Mouse (Mus musculus) B cell, adult 2 months (primary cell): ENCODE results near the gene Cd109.

Experiments
- DNase-seq, 2 experiments: peaks; one replicate each; pipeline ENCODE4 v3.0.0; 2022

Gene Cd109

GRCm38 (mm10) chr9:78615401-78616021 is at the start of gene Cd109:
Gene Cd109 (plus strand): TSS chr9:78615546.
- DNase-seq = no peak

- DNase-seq = no peak
Measured at GRCm38 (mm10) chr9:78569934-78570333, 45.4 kb upstream of the Cd109 start.

GRCm38 (mm10) chr9:78576466-78576865 is 38.9 kb upstream of the Cd109 start:
- no peak for DNase-seq

GRCm38 (mm10) chr9:78578824-78579223 is 36.5 kb upstream of the Cd109 start:
- DNase-seq = no peak

DNA sequence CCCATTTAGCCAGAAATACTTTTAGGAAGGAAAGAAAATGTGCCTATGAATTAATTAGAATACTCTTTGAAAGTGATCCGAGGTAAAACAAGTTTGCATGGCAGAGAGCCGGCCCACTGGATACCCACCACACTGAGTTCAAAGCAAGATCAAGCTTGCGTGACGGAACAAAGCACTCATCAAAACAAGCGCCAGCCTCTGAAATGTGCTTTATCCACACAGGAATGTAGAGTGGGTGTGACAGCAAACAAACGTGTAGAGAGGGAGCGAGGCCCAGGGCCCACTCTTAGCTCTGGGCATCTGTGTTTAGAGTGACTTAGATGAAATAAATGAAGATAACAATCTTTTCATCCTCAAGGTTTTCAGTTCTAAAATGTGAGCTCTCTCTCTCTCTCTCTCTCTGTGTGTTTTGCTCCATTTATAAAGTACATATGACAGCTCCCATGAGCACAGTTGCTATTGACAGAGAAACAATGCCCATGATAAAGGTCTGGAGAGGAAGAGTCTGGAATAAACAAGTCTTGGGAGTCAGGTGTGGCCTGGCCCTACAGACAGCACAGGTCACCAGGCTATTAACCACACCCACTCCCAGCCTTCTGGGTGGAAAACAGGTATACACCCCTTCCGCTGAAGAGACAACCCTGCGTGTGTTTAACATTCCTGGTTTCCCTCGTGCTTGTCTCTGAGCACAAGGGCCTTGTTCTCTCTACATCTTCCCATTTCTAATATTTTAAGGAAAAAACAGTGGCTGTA is 35.5 kb upstream of the Cd109 start:
- no peak for DNase-seq

DNA sequence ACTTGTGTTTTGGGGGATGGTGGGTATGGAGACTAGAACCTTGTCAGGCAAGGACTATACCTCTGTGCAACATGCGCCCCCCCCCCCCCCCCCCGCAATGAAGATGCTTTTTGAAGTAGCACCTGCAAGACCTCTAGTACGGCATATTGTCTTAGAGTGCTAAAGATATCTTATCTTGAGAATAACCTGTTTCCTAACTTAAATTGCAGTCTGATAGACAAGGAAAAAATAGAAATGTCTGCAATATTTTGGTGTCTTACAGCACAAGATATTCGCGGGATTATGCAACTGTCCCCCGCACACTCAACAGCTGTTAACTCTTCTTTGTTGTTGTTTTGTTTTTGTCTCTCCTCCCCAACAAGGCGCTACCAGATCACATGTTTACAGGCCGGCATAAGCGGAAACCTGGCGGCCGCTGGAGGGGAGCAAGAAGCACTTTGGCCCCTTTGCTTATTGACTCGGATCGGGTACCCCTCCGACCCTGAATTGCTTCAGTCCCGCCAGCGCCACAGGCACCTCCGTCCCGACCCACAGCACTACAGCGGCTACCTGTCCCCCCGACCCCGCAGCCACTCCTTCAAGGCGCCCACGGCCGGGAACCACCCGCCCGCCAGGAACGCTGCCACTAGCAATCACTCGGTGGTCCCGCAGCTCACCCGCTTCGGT is 28.0 kb upstream of the Cd109 start:
- DNase-seq = peak; percentile 46 to 51

GRCm38 (mm10) chr9:78587914-78588313 is 27.4 kb upstream of the Cd109 start, which contains the start of gene Slc17a5:
Gene Slc17a5 (minus strand): TSS chr9:78588041.
- DNase-seq = peak; percentile 98

DNA sequence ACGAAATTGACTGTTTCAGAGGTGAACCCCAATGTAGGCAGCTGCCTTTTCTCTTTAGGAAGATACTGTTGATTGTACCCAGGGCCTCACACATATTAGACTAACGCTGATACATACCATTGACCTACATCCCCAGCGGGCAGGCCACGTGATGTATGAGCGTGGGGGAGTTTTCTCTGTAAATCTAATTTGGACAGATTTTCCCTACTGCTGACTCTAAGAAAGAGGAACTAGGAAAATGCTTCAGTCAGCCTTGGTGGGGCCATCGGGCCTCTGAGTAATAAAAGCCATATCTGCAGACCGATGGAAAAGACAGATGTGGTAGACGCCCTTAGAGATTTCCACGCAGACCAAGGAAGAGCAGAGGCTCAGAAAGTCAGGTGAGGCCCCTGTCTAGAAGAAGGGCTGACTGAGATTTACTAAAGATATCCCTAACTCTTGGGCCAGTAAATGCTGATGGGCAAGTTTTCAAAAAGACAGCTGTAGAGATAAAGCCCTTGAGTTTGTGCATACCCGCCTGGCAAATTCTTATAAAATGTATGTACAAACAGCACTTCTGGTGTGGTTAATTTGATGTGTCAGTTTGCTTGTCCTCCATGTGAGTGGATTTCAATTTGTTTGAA is 26.8 kb upstream of the Cd109 start:
- DNase-seq = peak; percentile 67 to 72

DNA sequence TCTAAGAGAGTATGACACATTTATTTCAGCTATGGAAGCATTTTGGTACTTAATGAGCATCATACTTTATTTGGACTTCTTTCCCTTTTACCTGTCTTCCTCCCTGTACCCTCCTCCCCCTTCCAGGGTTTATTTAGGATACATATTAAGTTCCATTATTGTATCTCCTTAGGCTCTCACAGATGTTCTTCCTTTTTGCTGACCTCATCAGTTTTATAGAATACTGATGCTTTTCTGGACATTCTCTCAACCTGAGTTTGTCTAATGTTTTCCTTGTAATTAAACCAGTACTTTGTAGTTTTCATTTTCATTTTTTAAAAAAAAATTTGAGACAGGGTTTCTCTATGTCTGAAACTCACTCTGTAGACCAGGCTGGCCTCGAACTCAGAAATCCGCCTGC is 24.9 kb upstream of the Cd109 start:
- DNase-seq = no peak

GRCm38 (mm10) chr9:78595257-78595656 is 20.1 kb upstream of the Cd109 start:
- no peak for DNase-seq

GRCm38 (mm10) chr9:78595769-78596555 is 19.4 kb upstream of the Cd109 start:
- no peak for DNase-seq

GRCm38 (mm10) chr9:78596834-78597233 is 18.5 kb upstream of the Cd109 start:
- peak; percentile 53 to 60 for DNase-seq

DNA sequence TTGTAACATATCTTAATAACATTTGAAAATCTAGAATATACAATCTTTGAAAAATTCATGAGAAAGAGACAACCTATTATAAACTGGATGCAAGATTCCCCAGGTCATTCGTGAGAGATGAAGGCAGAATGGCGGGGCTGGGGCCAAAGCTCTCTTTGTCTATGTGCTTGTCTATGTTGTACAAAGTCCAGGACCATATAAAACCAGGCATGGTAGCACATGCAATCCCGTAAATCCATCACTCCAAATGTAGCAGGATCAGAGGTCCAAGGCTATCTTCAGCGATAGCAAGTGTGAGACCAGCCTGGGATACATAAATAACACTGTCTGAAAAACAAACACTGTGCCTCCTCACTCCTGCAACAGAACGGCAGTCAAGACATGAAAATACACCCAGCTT is 15.4 kb upstream of the Cd109 start:
- no peak for DNase-seq

DNA sequence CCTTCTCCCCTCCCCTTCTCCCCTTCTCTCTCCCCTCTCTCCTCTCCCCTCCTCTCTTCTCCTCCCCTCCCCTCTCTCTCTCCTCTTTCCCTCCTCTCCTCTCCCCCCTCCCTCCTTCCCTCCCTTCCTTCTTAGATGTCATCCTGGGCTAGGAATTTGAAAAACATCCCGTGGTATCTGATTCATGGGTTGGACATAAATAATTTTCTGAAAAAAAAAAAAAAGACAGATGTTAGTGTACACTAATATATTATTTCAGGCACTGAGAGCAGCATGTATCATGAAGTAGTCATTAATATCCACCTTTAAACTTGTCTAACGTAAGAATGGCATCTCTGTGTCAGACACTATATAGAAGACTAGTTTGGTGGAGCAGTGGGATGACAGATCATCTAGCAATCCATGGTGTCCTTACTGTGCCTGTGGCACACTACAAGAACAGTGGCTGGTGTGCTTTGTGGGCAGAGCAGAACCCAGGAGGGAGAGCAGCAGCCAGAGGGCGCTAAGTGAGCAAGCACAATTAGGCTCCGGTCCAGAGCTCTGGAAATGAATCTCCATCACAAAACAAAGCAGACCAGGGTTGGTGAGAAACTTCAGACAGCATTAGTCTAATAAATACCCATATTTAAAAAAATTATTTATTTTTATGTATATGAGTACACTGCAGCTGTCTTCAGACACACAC is 14.2 kb upstream of the Cd109 start:
- no peak for DNase-seq

- no peak for DNase-seq
Measured at GRCm38 (mm10) chr9:78614201-78614600, 1.1 kb upstream of the Cd109 start.

- DNase-seq = no peak
Measured at GRCm38 (mm10) chr9:78619285-78619684, 3.9 kb downstream of the Cd109 start.

DNA sequence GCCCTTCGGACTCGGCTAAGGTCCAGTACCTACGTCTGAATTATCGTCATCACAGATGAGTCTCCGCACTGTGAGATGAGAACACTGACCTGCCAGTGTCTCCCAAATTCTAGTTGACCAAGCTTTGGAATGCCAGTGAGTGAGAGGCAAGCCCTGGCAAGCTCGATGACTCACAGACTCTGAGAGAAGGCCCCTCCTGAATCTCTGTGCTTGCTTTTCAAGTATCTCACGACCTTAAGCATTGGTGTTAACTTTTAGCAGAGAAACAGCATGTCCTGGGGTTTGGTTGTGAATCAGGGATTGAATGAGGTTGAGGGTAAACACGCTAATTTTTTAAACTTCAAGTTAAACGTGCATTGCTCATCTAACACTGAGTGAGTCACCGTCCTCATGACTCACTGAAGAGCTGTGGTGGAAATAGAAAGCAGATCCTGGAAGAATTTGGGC is 8.0 kb downstream of the Cd109 start:
- no peak for DNase-seq

DNA sequence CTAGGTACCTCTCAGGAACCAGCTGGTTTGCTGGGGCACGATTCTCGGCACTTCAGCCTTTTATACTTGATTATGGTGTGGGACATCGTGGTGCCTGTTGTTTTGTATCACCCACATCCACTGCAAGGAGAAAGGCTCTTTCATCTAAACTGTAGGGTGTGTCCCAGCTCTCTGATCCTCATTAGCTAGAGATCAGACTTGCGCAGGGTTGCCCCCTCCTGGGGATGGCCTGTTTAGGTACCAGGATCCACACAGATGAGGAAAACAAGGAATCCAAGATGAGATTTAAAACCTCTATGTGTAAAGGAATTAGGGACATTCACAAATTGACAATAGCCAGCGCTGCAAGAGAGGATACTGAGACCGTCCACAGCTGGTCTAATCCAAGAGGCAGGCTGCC is 14.6 kb downstream of the Cd109 start:
- DNase-seq = no peak

GRCm38 (mm10) chr9:78631755-78632434 is 16.5 kb downstream of the Cd109 start:
- no peak for DNase-seq

DNA sequence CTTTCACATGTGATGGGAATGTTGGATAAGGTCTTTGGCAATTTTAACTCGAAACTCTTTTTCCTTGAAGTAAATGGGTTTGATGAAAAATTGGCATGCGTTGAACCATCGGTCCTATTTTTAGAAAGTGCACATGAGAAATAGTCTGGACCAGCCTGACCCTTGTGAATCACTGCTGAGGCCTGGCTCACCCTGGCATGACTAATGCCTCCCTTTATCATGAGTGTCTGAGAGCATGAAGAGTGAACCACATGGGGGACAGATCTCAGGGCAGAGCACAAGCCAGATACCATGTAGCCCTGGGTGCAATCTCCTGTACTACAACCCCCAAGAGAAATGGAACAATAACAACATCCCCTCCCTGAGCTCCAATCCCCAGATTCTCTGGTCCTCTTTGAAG is 18.6 kb downstream of the Cd109 start:
- DNase-seq = no peak

- no peak for DNase-seq
Measured at GRCm38 (mm10) chr9:78641386-78641785, 26.0 kb downstream of the Cd109 start.
